Mouse (Mus musculus) thymus, adult 2 months (tissue): ENCODE results near the gene Rad51d. TPM values are rescaled to one million over a fixed set of nuclear protein-coding genes. Genes with fewer than 3 reads are reported as not detected.
"Not testable (repeated sequence)": the region's sequence is repeated elsewhere in the genome, so short reads cannot be mapped to it uniquely, and the experiment has no call there.

Experiments used
- DNase-seq: peaks from one replicate; pipeline ENCODE4 v3.0.0; 2021
- H3K27ac ChIP-seq: fragments of 200-500 bp; 2 replicates; pipeline ENCODE4 v1.5.1; 2012; ENCODE audit warnings: low read length, control low read depth; ENCODE audit not compliant: control insufficient read depth, insufficient read depth
- H3K27me3 ChIP-seq: fragments of 200-500 bp; 2 replicates; pipeline ENCODE4 v1.6.1; 2012; ENCODE audit warnings: mild to moderate bottlenecking, low read length, moderate library complexity, mixed read lengths; ENCODE audit not compliant: control insufficient read depth, insufficient read depth
- H3K36me3 ChIP-seq: fragments of 200-500 bp; 2 replicates; pipeline ENCODE4 v1.6.1; 2012; ENCODE audit warnings: mild to moderate bottlenecking, low read length, moderate library complexity; ENCODE audit not compliant: control insufficient read depth, insufficient read depth
- H3K4me1 ChIP-seq: fragments of 200-500 bp; replicated peaks from 2 replicates; pipeline ENCODE4 v1.6.1; 2012; ENCODE audit warnings: low read length; ENCODE audit not compliant: control insufficient read depth, insufficient read depth
- H3K4me3 ChIP-seq: fragments of 200-500 bp; 2 replicates; pipeline ENCODE4 v1.5.1; 2012; ENCODE audit warnings: mild to moderate bottlenecking, low read length, control low read depth, moderate library complexity; ENCODE audit not compliant: control insufficient read depth, insufficient read depth
- CTCF ChIP-seq: fragments of 200-500 bp; IDR thresholded peaks from 2 replicates; pipeline ENCODE4 v1.5.1; 2012; ENCODE audit warnings: mild to moderate bottlenecking, control low read depth, low read length, moderate library complexity, borderline replicate concordance; ENCODE audit not compliant: control insufficient read depth, poor library complexity, insufficient read depth; ENCODE audit errors: extremely low read depth
- POLR2A ChIP-seq: fragments of 200-500 bp; IDR thresholded peaks from 2 replicates; pipeline ENCODE4 v1.6.1; 2012; ENCODE audit warnings: mild to moderate bottlenecking, low read length, control low read depth, moderate library complexity; ENCODE audit not compliant: control insufficient read depth, poor library complexity, insufficient read depth; ENCODE audit errors: extremely low read depth
- WGBS: fragments of 180-500 bp; shearing (Covaris S2); methylation state at CpG from one replicate; pipeline ENCODE4 v1.1.7; 2018; 5-methylcytosine and 5-hydroxymethylcytosine counted together
- polyA plus RNA-seq: library from polyadenylated mRNA; depleted of rRNA; stranded (reverse); fragments of >200 nt; gene quantifications from 2 replicates; pipeline ENCODE4 v1.2.3, GENCODE M21; 2012; rRNA removed

The Rad51d gene
- polyA plus RNA-seq, 1 experiment: 22.6 TPM

DNA sequence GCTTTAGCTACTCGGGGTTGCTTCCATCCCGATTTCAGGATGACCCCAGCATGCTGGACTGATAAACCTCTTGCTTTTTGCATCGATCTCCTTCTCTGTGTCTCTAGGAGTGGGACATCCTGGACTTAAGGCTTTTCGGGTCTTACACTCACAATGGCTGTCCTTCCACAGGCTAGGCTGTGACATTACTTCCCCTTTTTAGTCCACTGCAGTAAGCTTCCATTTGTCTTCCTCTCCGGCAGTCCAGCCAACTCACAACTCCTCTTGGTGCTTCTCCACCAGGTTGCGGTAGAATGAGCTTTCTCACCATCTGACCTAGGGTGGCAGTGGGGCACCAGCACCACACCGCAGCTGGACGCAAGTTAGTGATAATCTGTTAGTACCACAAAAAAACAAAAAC lies 56.5 kb downstream of the Rad51d start:
- no peak for TF ChIP-seq POLR2A
- no peak for TF ChIP-seq CTCF
- no peaks in the 10 kb centered on the region for H3K27me3 ChIP-seq
- no peak overlapping the region for H3K4me3 ChIP-seq
- peaks cover 12% of the 10 kb centered on the region for H3K4me1 ChIP-seq
- no peak for DNase-seq
- no peaks in the 10 kb centered on the region for H3K36me3 ChIP-seq
- H3K27ac ChIP-seq: no peak overlapping the region
- WGBS: 88% methylated on average over 8 of the region's 8 CpGs

- H3K4me3 ChIP-seq, H3K27ac ChIP-seq, H3K4me1 ChIP-seq, DNase-seq, H3K27me3 ChIP-seq, H3K36me3 ChIP-seq: not testable (repeated sequence)
- 96% methylated on average over 10 of the region's 10 CpGs for WGBS
Measured at GRCm38 (mm10) chr11:82832402-82832801, 58.0 kb downstream of the Rad51d start.

DNA sequence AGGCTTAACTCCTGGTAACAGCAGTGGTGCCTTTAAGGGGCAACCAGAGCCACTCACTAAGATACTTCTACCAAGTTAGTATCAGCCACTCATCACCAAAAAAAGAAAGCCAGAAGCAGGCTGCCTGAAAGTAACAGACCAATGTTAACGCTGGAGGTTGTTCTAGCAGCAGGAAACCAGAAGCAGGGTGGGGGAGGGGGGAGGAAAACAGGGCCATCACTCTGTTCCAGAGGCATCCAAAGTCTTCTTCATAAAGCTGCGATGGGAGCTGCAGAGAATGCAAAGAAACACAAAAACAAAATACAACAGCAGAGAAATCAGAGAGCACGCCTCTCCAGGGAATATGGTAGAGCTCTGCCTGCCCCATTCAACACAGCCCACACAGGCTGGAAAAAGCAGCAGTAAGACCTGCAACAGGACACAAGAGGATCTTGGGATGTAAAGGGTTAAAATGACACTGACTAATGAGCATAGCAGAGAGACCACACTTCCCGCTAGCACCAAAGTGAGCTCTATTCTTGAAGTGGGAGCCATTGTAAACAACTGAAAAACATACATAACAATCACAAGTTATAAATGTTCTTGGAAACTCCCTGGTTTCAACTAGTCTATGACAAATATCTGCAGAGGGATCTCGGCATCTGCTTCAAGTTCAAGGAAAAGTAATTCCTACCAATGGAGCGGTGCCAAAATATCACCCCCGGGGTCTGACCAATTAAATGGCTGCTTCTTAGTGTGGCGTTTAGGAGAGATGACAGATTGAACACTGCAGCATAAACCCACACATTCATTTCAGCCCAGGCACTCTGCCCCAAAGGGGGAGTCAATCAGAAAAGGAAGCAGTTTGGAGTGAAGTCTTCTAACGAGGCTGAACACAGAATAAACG lies 59.2 kb downstream of the Rad51d start:
- Histone ChIP-seq H3K4me3 (no peak overlapping the region), H3K27me3 (no peaks in the 10 kb centered on the region), H3K36me3 (no peaks in the 10 kb centered on the region), H3K27ac (no peak overlapping the region), H3K4me1 (0 out of 2 replicates have a peak, but pooled peaks cover 3% of the 10 kb centered on the region)
- 71% methylated on average over 10 of the region's 10 CpGs for WGBS
- DNase-seq: no peak
- TF ChIP-seq POLR2A: no peak
- no peak for TF ChIP-seq CTCF

DNA sequence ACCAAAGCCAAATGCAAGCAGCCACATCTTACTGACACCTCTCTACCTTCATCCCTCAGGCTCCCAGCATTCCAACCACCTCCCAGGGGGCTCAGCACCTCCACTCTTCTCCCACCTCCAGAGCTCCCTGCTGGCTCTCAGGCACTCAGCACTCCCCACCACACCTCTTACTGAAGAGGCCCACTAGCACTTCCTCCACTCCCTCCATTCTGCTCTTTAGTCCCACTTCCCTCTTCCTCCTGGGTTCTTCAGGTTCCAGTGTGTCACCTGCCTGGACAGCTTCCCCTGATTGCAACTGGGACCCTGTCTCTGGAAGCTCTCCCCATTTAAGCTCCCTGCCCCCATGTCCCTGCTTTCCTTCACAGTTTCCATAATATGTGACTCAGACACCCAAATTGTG lies 63.6 kb downstream of the Rad51d start:
- no peaks in the 10 kb centered on the region for H3K36me3 ChIP-seq
- H3K4me3 ChIP-seq: no peak overlapping the region

More for the DNA sequence above, 63.6 kb downstream of the Rad51d start:
- Histone ChIP-seq H3K27me3 (no peaks in the 10 kb centered on the region), H3K27ac (no peak overlapping the region), H3K4me1 (0 out of 2 replicates have a peak, but pooled peaks cover 3% of the 10 kb centered on the region)
- no peak for TF ChIP-seq POLR2A
- TF ChIP-seq CTCF: no peak
- no peak for DNase-seq

Other genes starting within 250 kb of the Rad51d start
- 0.16 and 0.19 TPM in 2 replicates for gene Cct6b, start 126.3 kb downstream of the Rad51d start, polyA plus RNA-seq
- gene Zfp830, start 126.3 kb downstream of the Rad51d start, polyA plus RNA-seq: 8.1 and 8.7 TPM in 2 replicates
- gene Lig3, start 109.5 kb downstream of the Rad51d start, polyA plus RNA-seq: 18.5 and 23.0 TPM in 2 replicates
- gene Rffl, start 19.4 kb downstream of the Rad51d start, polyA plus RNA-seq: 13.4 and 16.3 TPM in 2 replicates
- gene Fndc8, start 1.5 kb upstream of the Rad51d start, polyA plus RNA-seq: 0.23 and 0.36 TPM in 2 replicates
- 81.4 and 85.8 TPM in 2 replicates for gene Nle1, start 17.8 kb upstream of the Rad51d start, polyA plus RNA-seq
- 1.2 and 7.1 TPM in 2 replicates for gene Unc45b, start 19.9 kb upstream of the Rad51d start, polyA plus RNA-seq
- 7.0 and 8.4 TPM in 2 replicates for gene Slfn5, start 60.7 kb upstream of the Rad51d start, polyA plus RNA-seq
- gene Slfn9, start 101.2 kb upstream of the Rad51d start, polyA plus RNA-seq: 3.3 and 4.1 TPM in 2 replicates
- gene Slfn8, start 130.2 kb upstream of the Rad51d start, polyA plus RNA-seq: 4.0 and 4.2 TPM in 2 replicates
- gene Slfn2, start 174.5 kb upstream of the Rad51d start, polyA plus RNA-seq: 40.6 and 44.7 TPM in 2 replicates
- gene Slfn1, start 226.2 kb upstream of the Rad51d start, polyA plus RNA-seq: 16.3 and 24.3 TPM in 2 replicates